Mouse (Mus musculus) CH12F3 (cell line): Measurements from ENCODE around the gene Gm9376.

Source experiments
- in situ Hi-C: fragments of 300-500 bp; cut with MboI; formaldehyde crosslinking; loops from 2 replicates; pipeline ENCODE4 v1.14.3; 2020; ENCODE audit warnings: low sequenced_read_pairs

Gene Gm9376

DNA sequence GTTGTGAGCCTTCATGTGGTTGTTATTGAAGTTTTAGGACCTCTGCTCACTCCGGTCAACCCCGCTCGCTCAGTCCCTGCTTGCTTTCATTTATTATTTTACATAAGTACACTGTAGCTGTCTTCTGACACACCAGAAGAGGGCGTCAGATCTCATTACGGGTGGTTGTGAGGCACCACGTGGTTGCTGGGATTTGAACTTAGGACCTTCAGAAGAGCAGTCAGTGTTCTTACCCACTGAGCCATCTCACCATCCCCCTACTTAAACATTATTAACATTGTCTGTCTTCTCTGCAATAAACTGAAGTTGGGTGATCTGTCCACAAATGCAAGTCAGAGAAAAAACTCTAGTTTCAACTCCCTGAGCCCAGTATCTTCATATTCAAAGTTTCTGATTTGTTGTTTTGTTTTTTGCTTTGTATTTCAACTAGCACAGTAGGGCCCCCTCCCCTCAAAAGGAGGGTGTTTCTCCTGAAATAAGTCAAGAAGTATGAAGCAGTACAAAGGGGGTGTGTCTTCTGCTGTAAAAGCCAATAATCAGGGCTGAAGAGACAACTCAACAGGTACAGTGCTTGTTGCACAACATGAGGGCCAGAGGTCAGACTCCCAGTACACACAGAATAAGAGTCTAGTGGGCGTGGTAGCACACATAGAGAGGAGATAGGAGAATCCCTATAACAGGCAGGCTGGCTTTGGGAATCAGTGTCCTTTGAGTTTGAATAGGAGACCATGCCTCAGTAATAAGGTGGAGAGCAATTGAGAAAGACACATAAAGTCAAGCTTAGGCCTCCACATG lies 11.1 kb downstream of the Gm9376 start:
- in situ Hi-C loops, result no loop called here

DNA sequence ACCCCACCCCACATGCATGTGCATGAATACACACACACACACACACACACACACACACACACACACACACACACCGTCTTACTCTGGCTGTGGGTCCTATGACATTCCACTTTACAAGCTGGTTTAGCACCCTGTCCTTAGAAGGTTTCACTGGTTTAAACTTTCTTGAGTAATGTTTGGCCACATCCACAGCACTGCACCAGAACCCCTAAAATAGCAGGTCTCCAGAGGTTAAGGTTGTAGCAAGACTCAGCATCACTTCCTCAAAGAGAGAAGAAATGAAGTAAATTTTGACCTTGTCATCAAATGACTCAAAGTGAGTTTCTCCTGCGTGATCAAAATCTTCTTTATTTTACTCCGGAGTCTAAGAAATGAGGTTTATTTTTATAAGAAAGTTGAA lies 15.5 kb downstream of the Gm9376 start:
- in situ Hi-C loops, result no loop called here

DNA sequence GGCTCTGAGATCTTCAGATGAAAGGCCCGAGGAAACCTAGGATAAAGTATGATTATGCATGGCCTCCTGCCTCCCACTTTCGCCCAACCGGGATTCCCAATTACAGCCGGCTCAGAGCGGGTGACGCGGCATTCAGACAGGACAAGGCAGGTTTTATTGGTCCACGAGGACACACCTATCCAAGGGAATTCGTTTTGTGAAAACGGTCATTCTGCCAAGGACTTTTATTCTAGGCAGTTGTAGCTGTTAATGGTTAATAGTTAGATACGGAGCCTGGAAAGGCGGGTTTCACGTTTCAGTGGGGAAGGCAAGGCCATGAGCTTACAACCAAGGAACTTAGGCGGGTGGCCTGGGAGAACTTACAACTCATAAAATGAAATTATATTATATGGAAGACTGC lies 16.2 kb downstream of the Gm9376 start:
- in situ Hi-C loops, result no loop called here

DNA sequence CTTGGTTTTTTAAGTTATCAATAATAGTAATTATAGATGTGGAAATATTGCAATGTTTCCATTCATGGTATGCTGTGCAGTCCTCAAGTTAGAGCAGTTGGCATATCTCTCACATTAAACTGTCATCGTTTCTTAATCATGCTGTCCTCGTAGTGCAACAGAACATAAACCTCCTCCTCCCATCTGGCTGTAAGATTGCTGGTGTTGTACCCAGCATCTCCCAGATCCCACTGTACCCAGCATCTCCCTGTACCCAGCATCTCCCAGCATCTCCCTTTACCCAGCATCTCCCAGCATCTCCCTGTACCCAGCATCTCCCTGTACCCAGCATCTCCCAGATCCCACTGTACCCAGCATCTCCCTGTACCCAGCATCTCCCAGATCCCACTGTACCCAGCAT lies 19.3 kb downstream of the Gm9376 start:
- in situ Hi-C loops, result no loop called here

DNA sequence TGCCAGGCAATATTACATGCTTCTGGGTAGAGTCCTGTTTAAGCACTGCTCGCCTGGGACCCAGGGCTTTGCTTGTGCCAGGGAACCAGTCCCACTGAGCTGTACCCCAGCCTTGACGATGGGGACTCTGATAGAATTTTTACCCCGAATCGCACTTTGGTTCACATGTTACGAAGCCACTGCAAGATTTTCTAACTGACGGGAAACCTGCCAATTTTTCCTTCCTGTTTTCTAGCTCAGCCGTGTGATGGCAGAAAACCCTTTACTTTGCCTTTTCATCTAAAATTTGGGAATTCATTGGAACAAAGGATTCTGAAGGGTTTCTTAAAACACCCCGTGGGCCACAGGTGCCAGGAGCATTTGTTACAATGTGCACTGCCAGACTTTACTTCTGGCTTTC lies 22.4 kb downstream of the Gm9376 start:
- in situ Hi-C loops, result no loop called here

DNA sequence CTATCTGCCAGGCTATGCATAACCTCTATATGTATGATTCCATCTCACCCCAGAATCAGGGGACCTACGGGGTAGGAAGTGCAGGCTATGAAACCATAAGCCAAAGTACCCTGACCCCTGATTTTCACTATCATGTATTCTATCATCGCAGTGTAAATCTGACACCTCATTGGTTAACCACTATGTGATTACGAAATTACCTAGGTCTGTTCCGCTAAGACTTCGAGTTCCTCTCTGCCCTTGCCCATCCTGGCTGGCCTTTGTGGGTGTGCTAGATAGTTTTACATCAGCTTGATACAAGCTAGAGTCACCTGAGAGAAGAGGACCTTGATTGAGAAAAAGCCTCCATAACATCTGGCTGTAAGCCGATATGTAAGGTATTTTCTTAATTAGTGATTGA lies 23.2 kb downstream of the Gm9376 start:
- in situ Hi-C loops, result no loop called here

DNA sequence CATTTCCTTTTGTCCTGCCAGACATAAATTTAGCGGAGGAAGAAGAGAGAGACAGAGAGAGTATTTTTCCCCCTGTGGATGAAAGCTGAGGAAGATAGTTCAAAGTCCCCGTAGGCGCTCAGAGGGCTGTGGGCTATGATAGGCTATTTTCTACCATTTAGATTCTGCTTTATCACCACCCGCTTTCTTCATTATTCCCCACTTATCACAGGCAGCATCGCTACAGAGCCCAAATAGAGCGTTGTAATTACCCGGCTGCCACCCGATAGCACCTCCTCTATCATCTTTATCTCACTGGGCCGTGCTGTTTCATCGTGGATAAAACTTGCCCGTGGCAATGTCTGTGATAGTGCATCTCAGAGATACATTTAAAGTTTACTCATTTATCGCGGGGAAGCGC lies 35.8 kb downstream of the Gm9376 start:
- in situ Hi-C loops, result no loop called here

DNA sequence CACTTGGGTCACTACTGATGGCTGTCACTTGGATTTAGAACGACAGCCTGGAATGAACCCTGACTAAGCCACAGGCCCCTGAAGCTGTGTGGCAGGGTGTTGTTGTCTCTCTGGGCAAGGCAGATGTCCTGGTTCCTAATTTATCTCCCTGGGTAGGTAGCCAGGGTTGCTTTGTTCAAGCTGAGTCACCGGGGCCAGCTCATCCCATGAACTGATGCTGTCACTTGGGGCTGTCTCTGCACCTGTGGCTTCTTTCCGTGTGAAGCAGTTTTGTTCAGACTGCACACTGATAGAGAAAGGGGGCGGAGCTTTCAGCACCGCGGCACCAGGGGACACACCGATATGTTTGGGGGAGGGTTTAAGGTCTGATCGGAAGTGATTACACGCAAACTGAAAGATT lies 37.8 kb downstream of the Gm9376 start:
- in situ Hi-C loops, result no loop called here

DNA sequence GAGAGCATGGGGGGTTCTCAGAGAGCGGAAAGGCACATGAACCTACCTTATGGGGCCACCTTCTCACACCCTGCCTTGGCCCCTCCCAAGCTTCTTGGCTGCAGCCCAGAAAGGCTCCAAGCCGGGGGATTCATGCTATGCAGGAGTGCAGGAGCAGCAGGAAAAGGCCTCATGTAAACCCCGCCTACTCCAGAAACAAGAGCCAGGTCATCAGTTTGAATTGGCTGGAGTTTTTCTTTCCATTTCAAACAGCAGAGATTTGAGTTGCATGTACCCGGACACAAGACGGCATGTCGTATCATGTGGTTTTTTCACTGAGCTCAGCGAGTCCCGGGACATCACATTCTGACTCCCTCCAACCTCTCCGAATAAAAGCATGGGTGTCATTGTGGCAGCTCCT lies 39.2 kb downstream of the Gm9376 start:
- in situ Hi-C loops, result no loop called here

DNA sequence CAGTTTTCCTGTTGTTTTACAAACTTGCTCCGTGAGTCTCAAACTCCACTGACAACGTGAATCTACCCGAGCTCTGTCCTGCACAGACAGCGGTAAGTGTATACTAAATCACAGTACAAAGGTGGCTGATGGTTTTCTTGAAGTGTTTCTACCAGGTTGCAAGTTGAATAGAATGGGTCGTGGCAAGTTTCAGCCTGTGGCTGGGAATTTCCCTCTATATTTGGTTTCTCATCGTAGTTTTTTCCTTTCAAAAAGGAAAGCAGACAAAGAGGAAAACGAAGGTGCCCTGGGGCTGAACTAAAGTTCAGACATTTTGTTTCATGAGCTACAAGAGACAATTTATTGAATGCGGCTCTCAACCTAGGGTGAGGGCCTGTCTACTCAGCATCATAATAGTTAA lies 40.3 kb downstream of the Gm9376 start:
- in situ Hi-C loops, result no loop called here

DNA sequence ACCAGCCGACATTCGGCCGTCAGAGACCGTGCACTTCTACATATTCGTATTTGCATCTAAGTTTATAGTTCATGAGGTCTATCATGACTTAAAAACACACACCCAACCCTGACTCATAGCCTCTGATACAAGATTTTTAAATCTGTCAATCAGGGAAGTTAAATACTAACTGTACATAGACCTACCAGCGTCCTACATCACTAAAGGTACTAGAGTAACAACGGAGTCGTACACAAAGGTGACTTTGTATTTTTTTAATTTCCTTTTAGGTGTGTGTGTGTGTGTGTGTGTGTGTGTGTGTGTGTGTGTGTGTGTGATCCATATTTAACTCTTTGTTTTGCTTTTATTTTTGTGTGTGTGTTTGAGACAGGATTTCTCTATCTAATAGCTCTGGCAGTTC lies 44.9 kb downstream of the Gm9376 start:
- in situ Hi-C loops, result no loop called here

DNA sequence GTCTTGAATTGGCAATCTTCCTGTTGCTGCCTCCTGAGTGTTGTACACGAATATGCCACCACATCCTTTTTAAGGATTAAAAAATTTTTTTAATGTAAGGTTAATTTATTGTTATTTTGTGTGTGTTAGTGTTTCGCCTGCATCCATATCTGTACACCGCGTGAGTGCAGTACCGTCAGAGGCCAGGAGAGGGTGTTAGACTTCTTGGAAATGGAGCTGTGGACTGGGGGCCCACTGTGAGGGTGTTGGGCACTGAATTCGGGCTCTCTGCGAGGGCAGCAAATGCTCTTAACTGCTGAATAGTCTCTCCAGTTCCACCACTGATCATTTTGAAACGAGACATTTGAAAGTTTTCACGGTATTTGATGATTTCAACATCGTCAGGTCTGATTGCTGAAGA lies 45.9 kb downstream of the Gm9376 start:
- in situ Hi-C loops, result no loop called here

DNA sequence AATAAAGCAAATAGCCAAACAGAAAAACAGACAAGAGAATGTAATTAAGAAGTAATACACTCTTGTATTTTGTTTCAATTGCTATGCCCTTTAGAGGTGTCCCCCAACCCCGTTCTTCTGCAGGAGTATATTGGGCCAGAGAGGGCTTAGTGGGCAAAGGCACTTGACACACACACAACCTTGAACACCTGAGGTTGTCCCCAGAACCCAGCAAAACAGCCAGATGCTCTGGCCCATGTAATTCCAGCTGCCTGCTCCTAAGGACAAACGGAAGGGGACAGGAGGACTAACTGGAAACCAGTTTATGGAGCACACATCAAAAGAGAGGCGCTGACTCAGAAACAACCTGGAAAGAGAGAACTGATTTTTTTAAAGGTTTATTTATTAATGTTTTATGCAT lies 47.2 kb downstream of the Gm9376 start:
- in situ Hi-C loops, result no loop called here

DNA sequence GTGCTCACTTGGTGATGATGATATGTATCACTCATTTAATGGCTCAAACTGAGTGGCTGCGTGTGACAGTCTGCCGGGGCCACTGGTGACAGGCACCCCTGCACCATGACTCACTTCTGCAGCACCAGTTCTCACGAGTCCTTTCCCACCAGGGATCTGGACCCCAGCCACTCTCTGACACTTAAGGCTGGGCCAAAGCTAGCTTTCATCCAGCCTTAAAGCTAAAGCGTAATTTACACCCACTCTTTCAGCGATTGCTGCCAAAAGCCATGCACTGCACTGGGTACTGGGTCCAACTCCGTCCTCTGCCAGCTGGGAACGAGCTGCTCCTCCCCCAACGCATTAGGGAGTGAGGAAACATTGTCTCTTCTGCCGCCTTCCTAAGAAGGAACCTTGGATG lies 50.5 kb downstream of the Gm9376 start:
- in situ Hi-C loops, result no loop called here
